Mouse (Mus musculus) olfactory bulb, adult 2 months (tissue): ENCODE results near the gene Crip2. TPM values are rescaled to one million over a fixed set of nuclear protein-coding genes. Genes with fewer than 3 reads are reported as not detected.

Source experiments
- H3K27ac ChIP-seq: fragments of 200-500 bp; 2 replicates; pipeline ENCODE4 v1.5.1; 2012; ENCODE audit warnings: low read depth, low read length; ENCODE audit not compliant: insufficient read depth
- H3K4me1 ChIP-seq: fragments of 200-500 bp; 2 replicates; pipeline ENCODE4 v1.6.1; 2012; ENCODE audit warnings: low read length; ENCODE audit not compliant: control insufficient read depth, insufficient read depth
- H3K4me3 ChIP-seq: fragments of 200-500 bp; 2 replicates; pipeline ENCODE4 v1.5.1; 2012; ENCODE audit warnings: mild to moderate bottlenecking, low read depth, low read length, moderate library complexity; ENCODE audit not compliant: insufficient read depth
- CTCF ChIP-seq: fragments of 200-500 bp; IDR thresholded peaks from 2 replicates; pipeline ENCODE4 v1.5.1; 2012; ENCODE audit warnings: low read depth, mild to moderate bottlenecking, low read length, moderate library complexity; ENCODE audit not compliant: insufficient read depth
- POLR2A ChIP-seq: fragments of 200-500 bp; IDR thresholded peaks from 2 replicates; pipeline ENCODE4 v1.6.1; 2012; ENCODE audit warnings: mild to moderate bottlenecking, low read depth, low read length, moderate library complexity; ENCODE audit not compliant: insufficient read depth
- WGBS: fragments of 180-500 bp; shearing (Covaris S2); methylation state at CpG from one replicate; pipeline ENCODE4 v1.1.7; 2018; 5-methylcytosine and 5-hydroxymethylcytosine counted together
- polyA plus RNA-seq: library from polyadenylated mRNA; stranded (reverse); fragments of >200 nt; gene quantifications from 2 replicates; pipeline ENCODE4 v1.2.4, GENCODE M21; 2012; ENCODE audit warnings: low replicate concordance; ENCODE audit not compliant: missing spikeins, insufficient read depth, insufficient read length

Crip2 gene
- polyA plus RNA-seq, 1 experiment = not detected

GRCm38 (mm10) chr12:113137260-113138213, 2.5 kb upstream of the Crip2 start:
- 76% methylated on average over 18 of the region's 18 CpGs for WGBS
- no peak overlapping the region for H3K27ac ChIP-seq
- H3K4me1 ChIP-seq = peaks cover 43% of the 10 kb centered on the region
- TF ChIP-seq CTCF (no peak), POLR2A (no peak)
- H3K4me3 ChIP-seq = no peak overlapping the region

GRCm38 (mm10) chr12:113138291-113138690, 1.7 kb upstream of the Crip2 start:
- Histone ChIP-seq H3K27ac (peak overlapping the region; percentile 88; the same call in 1 of the 2 replicates), H3K4me3 (no peak overlapping the region)

GRCm38 (mm10) chr12:113138901-113139864, 853 bp upstream of the Crip2 start:
- TF ChIP-seq POLR2A = no peak
- no peak for TF ChIP-seq CTCF
- Histone ChIP-seq H3K4me3 (peak overlapping the region; percentile 78), H3K4me1 (peaks cover 57% of the 10 kb centered on the region), H3K27ac (peak overlapping the region; percentile 88)
- WGBS = 36% methylated on average over 11 of the region's 11 CpGs

More at GRCm38 (mm10) chr12:113138291-113138690, 1.7 kb upstream of the Crip2 start:
- peaks cover 51% of the 10 kb centered on the region for H3K4me1 ChIP-seq
- 86% methylated on average over 6 of the region's 6 CpGs for WGBS
- no peak for TF ChIP-seq CTCF
- no peak for TF ChIP-seq POLR2A

- TF ChIP-seq POLR2A = no peak
- TF ChIP-seq CTCF = no peak
- Histone ChIP-seq H3K4me1 (peaks cover 66% of the 10 kb centered on the region), H3K4me3 (peak overlapping the region; percentile 78), H3K27ac (peak overlapping the region; percentile 47)
- WGBS = 6% methylated on average over 49 of the region's 49 CpGs
These were observed 778 bp downstream of the Crip2 start for GRCm38 (mm10) chr12:113140616-113141411.

GRCm38 (mm10) chr12:113141531-113141973, 1.5 kb downstream of the Crip2 start:
- Histone ChIP-seq H3K4me1 (peaks cover 70% of the 10 kb centered on the region), H3K27ac (peak overlapping the region; percentile 47), H3K4me3 (peak overlapping the region; percentile 78)
- 36% methylated on average over 8 of the region's 8 CpGs for WGBS
- TF ChIP-seq CTCF = no peak
- no peak for TF ChIP-seq POLR2A

GRCm38 (mm10) chr12:113142021-113142975, 2.3 kb downstream of the Crip2 start:
- peak overlapping the region; percentile 43 for H3K27ac ChIP-seq
- peaks cover 74% of the 10 kb centered on the region for H3K4me1 ChIP-seq
- TF ChIP-seq CTCF (no peak), POLR2A (no peak)
- 31% methylated on average over 15 of the region's 15 CpGs for WGBS
- H3K4me3 ChIP-seq = peak overlapping the region; percentile 78

GRCm38 (mm10) chr12:113143164-113143563, 3.1 kb downstream of the Crip2 start:
- 64% methylated on average over 7 of the region's 7 CpGs for WGBS
- peaks cover 71% of the 10 kb centered on the region for H3K4me1 ChIP-seq
- H3K4me3 ChIP-seq = 0 out of 2 replicates have a peak overlapping the region, but pooled peaks have one; percentile 20
- H3K27ac ChIP-seq = peak overlapping the region; percentile 43
- TF ChIP-seq CTCF = no peak
- no peak for TF ChIP-seq POLR2A
